Mouse (Mus musculus) heart, postnatal 0 days (tissue): ENCODE data around the gene Rbpjl.

Experiments used
- CTCF ChIP-seq: IDR thresholded peaks from 2 replicates; pipeline ENCODE4 v1.5.1; 2016; ENCODE audit warnings: antibody characterized with exemption, control low read depth, low read depth
- EP300 ChIP-seq: IDR thresholded peaks from 2 replicates; pipeline ENCODE4 v1.6.1; 2016; ENCODE audit warnings: antibody characterized with exemption, low read depth

GRCm38 (mm10) chr2:164452000-164452676 lies 49.2 kb downstream of the Rbpjl start:
- no peak for TF ChIP-seq CTCF
- TF ChIP-seq EP300 = peak; percentile 86
